Mouse (Mus musculus) MEL-GATA-1-ER (cell line): ENCODE measurements around the gene Tssk6.
A peak's percentile ranks its signal among the peaks of the same experiment; 100 is the strongest.
"Not testable (repeated sequence)": the region's sequence is repeated elsewhere in the genome, so short reads cannot be mapped to it uniquely, and the experiment has no call there.

Source experiments
- DNase-seq: peaks from one replicate; pipeline ENCODE4 v3.0.0-alpha.2; 2012; ENCODE audit warnings: low read depth; ENCODE audit errors: extremely low read depth

Tssk6 gene

GRCm38 (mm10) chr8:69918506-69918905 is 16.5 kb downstream of the Tssk6 start:
- DNase-seq, result no peak

- DNase-seq, result peak; percentile 77
Measured at GRCm38 (mm10) chr8:69919010-69919409, 17.0 kb downstream of the Tssk6 start.

- peak; percentile 89 for DNase-seq
Measured at GRCm38 (mm10) chr8:69919876-69920662, 18.1 kb downstream of the Tssk6 start.

- no peak for DNase-seq
Measured at GRCm38 (mm10) chr8:69921141-69921540, 19.2 kb downstream of the Tssk6 start.

GRCm38 (mm10) chr8:69923986-69924385 is 22.0 kb downstream of the Tssk6 start:
- DNase-seq, result no peak

GRCm38 (mm10) chr8:69926901-69927300 is 24.9 kb downstream of the Tssk6 start:
- DNase-seq, result no peak

- DNase-seq, result no peak
Measured at GRCm38 (mm10) chr8:69933811-69934210, 31.8 kb downstream of the Tssk6 start.

GRCm38 (mm10) chr8:69934582-69934981 is 32.6 kb downstream of the Tssk6 start:
- DNase-seq, result no peak

GRCm38 (mm10) chr8:69935431-69935830 is 33.4 kb downstream of the Tssk6 start:
- DNase-seq, result no peak

- DNase-seq, result no peak
Measured at GRCm38 (mm10) chr8:69936050-69936794, 34.2 kb downstream of the Tssk6 start.

GRCm38 (mm10) chr8:69937466-69937865 is 35.5 kb downstream of the Tssk6 start:
- DNase-seq, result no peak

- peak; percentile 28 for DNase-seq
Measured at GRCm38 (mm10) chr8:69938245-69938982, 36.4 kb downstream of the Tssk6 start.

- no peak for DNase-seq
Measured at GRCm38 (mm10) chr8:69939633-69940032, 37.6 kb downstream of the Tssk6 start.

- no peak for DNase-seq
Measured at GRCm38 (mm10) chr8:69940386-69940785, 38.4 kb downstream of the Tssk6 start.

- DNase-seq, result not testable (repeated sequence)
Measured at GRCm38 (mm10) chr8:69942495-69942894, 40.5 kb downstream of the Tssk6 start.

- DNase-seq, result no peak
Measured at GRCm38 (mm10) chr8:69950300-69950699, 48.3 kb downstream of the Tssk6 start.
